Mouse (Mus musculus) MN1 (cell line): ENCODE results near the gene Jph2.

Source experiments
- DNase-seq: peaks from one replicate; pipeline ENCODE4 v3.0.0-alpha.2; 2016; ENCODE audit warnings: low spot score

The Jph2 gene

DNA sequence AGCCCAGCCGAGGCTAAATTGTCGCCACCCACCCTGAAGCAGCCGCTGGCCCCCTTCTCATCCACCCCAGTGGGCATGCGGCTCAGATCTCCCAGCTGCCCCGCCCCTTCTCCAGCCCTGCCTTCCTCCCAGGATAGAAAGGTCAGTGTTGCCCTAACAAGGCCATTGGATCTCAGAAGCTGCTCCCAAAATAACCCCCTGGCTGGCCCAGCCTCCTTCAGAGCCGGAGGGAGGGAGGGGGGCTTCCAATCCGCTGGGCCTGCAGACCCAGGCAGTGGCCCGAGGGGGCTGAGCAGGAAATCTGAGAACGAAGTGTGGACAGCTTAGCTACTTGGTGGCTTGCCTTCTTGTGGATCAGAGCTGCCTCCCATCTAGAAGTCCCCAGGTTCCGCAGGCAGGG lies at the start of gene Jph2:
Gene Jph2 (minus strand): TSS at position 89 of the 400 bp plus-strand sequence.
- no peak for DNase-seq

DNA sequence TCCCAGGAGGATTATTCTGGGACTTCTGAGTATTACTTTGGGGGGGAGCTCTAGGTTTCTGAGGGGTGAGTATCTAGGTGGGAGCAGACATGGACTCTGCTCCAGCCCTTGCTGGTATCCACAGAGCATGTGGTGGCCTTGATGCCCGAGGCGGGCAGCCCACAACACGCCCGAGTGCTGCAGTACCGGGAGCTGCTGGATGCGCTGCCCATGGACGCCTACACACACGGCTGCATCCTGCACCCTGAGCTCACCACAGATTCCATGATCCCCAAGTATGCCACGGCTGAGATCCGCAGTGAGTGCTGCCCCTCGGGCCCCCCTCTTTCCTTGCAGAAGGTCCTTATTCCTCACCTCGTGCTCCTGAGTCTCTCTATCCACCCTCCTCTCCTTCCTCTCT lies 49.6 kb upstream of the Jph2 start:
- no peak for DNase-seq

DNA sequence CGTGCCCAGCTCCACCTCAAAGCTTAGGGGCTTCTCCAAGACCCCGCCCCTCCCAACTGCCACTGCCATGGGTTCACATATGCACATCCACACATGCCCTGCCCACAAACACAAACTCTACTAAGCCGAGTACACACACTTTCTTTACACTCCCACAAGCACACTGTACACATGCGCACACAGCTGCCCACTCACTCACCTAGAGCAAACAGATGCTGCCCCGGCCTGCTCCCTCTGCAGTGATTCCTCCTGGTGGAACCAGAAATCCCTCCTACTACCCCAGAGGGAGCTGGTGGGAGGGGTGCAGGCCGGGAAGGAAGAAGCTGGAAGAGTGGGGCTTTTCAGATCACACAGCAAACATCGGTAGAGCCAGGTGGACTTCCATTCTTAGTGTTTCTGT lies 46.2 kb upstream of the Jph2 start:
- DNase-seq = no peak

DNA sequence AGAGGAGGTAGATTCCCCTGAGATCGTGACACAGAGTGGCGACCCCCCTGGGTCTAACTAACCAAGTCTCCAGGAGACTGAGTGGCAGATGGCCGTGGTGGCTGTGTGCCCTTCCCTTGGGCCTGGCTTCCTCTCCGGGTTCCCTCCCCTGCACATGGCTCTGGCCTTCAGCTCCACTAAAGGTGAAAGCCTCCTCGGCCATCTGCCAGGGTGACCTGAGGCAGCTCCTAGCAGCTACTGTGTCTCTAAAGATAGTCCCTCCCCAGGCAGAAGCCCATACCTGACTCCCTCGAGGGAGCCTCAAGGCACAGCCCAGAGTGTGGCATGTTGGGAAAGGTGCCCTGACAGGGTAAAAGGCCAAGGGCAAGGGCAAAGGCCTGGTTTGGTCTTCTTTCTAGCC lies 45.8 kb upstream of the Jph2 start:
- peak; percentile 27 for DNase-seq

DNA sequence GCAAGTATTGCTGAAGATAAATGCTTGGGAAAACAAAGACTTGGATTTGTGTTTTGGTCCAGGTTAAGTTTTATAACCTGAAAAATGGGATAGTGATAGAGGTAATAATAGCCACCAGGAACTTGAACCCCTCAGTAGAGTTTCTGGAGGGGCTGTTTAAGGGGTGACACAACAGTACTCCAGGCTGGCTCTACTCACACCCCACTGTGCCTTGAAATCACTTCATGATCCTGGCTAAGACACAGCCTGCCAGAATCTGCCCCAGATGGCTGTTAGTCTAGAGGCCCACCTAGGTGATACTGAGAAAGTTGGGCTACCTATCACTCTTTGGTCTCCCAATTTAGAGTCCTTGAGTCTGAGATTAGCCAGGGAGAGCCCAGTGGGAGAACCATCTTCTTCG lies 41.7 kb upstream of the Jph2 start:
- DNase-seq = no peak

DNA sequence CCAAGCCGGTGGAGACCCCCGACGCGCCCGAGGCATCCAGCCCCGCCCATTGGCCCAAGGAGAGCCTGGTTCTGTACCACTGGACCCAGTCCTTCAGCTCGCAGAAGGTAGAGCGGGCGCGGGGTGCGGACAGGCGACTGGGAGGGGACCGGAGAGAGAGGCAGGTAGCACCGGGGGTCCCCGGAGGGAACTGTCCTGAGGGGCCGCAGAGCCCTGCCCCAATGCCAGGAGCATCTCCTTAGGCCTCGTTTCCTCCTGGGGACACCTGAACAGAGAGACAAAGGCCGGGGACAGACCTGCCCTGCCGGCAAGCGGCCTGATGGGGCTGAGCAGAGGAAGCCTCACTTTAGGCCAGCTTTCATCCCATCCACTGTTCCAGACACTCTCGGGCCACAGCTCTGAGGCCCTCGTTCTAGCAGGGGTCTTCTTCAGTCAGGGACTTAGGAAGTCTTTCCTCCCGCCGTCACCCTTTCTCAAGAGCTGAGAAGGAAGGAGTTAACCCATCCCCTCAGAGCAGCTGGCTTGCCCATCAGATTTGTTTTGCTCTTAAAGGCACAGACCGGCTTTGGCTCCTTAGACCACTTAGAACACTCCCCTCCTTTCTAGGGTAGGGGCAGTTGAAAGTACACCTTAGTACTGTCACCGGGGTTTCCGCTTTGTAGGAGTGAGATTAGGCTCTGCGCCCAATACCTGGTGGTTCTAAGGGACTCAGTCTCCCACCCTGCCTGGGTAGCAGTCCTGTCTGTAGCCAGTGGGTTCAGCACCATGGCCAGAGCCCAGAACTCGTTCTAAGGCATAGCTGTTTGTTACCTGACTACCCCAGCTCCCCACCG lies 41.0 kb upstream of the Jph2 start:
- DNase-seq = peak; percentile 49

DNA sequence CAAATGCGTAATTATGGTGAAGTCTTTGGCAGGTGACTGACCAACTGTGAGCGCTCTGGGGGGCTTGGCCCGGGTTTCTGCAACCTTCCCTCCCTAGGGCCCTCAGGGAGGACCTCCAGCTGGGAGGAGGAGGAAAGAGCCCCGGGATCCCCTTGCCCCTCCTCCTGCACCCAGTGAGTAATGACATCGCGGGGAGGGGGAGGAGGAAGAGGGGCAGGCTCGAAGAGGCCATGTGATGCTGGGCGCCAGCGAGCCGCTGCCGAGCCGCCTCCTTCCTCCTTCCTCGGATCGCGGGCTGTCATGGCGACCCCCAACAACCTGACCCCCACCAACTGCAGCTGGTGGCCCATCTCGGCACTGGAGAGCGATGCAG lies 40.4 kb upstream of the Jph2 start, which contains the start of gene Gdap1l1:
Gene Gdap1l1 (plus strand): TSS at position 231 of the 373 bp plus-strand sequence.
- DNase-seq = peak; percentile 87

DNA sequence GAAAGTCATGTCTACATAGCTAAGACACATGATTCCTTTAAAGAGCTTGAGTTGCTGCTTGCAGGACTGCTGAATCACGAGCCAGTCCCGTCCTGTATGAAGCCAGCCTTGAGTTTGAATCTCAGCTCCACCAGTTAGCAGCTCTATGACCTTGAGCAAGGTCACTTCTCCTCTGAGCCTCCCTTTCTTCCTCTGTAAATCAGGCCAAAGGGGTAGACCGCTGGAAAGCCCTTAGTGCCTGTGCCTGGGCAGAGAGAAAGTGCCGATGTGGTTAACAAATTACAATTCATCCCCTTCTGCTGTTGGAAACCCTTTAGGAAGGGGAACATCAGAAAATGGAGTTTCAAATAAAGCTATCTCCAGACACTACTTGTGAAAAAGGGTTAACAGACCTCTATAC lies 40.0 kb upstream of the Jph2 start:
- DNase-seq = peak; percentile 20

DNA sequence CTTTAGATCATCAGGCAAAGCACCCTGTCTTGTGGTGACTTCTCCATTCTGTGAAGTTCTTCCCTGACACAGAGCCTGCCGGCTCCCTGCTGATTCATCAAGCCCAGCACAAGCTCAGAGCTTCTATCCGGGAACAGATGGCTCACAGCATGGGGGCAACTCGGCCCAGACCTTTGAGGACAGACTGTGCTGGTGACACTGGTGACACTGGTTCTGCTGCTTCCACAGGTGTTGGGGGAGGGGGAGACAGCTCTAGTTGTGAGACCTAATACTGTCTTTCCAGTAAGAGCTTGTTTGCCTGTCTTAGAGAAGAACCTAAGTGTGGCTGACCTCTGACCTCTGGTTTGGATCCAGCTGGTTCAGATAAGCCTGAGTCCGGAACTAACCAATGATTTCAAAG lies 36.2 kb upstream of the Jph2 start:
- DNase-seq = no peak

DNA sequence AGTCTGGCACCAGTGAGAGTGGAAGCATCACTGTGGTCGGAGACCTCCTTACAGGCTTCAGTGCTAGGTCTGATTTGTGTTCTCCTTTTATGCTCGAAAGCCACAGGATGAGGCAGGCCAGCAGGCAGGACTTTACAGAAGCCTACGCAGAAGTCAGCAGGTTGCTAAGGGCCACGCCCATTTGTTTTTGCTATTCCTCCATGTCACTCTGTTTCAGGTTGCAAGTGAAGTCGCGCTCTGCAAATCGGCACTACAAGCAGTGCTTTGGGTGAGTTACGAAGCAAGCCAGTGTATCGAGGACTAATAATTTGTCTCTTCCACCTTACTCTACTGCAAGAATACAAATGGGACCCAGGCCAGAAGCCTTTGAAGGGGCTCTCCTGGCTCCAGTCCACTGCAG lies 33.5 kb upstream of the Jph2 start:
- DNase-seq = no peak

DNA sequence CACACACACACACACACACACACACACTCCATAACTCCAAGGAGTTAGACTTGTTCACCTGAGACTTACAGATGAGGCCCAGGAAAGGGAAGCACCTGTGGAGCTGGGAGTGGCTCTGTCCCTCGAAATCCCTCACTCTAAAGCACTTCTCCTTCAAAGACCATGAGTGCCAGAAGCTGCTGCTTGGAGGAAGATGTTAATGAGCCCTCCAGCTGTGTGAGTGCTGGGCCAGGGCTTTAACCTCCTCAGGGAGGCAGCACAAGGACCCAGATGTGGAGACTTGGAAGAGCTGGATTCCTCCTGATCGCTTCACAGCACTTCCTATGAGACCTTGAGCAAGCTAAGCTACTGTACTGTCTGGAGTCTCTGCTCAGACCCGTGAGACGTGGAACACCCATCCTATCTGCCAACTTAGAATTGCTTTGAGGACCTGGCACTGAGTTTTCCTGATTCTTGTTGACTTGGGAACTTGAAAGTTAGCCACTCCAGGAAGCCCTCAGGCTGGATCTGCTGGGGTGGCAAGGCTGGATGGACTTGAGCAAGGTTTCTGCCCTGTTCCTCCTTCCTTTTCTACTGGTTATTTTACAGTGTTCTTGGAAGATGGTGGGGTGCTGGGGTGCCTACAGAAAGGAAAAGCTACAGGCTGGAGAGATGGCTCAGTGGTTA lies 30.7 kb upstream of the Jph2 start:
- no peak for DNase-seq

DNA sequence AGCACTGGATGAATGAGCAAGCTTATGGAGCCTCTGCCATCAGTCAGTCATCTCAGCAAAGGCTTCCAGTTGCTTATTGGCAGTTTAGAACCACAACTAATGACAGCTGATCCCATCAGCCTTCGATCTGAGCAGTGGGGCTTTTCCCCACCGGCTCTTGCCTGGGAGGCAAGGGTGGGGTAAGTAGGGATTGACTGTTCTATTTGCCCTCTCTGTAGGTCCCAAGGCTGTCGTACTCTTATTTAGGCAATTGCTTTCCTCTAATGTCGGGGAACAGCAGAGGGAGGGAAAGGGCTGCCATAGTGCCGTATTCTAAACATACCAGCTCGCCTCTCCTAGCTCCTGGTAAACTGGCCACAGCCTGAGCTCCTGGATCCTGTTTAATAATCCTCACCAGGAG lies 26.8 kb upstream of the Jph2 start, which contains the start of gene Oser1:
Gene Oser1 (minus strand): TSS at position 101 of the 400 bp plus-strand sequence.
- no peak for DNase-seq

DNA sequence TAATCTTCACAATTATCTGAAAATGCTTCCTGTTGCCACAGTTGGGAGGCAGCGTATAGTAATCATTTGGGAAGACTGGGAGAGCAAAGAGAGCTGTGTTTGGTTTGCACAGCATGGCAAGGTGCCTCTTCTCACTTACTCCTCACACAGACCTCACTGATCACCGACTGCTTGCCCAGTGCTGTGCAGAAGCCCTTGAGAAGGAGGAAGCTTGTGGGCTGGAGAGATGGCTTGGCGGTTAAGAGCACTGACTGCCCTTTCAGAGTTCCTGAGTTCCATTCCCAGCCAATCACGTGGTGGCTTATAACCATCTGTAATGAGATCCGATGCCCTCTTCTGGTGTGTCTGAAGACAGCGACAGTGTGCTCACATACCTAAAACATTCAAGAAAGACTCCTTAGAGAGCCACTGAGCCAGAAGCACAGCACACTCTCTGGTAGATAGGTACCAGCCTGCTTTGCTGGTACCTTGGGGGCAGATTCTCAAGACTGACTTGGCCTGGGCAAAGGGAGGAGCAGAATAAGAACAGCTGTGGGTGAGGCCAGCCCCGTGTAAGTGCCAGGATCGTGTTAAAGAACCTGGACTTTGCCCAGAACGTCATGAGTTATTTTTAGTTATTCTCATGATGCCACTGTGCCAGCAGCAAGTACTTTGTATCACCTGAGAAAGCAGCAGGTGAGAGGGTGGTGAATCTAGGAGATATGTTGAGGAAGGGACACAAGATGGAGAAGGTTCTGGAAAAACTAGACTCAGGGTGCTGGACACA lies 25.3 kb upstream of the Jph2 start:
- no peak for DNase-seq

DNA sequence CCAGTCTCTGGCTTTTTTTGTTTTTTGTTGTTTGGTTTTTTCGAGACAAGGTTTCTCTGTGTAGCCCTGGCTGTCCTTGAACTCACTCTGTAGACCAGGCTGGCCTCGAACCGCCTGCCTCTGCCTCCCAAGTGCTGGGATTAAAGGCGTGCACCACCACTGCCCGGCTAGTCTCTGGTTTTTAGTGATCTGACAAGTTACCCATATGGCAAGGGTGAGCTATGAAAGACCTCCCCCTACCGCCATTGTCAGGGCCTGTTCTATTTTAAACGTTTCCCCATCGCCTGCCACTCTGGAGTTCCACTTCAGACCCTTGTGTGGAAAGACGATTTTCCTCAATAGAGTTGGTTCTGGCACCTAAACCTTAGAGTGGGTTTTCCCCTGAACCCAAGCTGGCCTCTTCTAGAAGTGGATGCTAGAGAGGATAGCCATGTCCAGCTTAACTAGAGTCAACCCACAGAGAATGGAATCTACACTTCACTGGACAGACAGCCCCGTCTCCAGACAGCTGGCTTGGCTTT lies 22.6 kb upstream of the Jph2 start:
- peak; percentile 40 for DNase-seq

DNA sequence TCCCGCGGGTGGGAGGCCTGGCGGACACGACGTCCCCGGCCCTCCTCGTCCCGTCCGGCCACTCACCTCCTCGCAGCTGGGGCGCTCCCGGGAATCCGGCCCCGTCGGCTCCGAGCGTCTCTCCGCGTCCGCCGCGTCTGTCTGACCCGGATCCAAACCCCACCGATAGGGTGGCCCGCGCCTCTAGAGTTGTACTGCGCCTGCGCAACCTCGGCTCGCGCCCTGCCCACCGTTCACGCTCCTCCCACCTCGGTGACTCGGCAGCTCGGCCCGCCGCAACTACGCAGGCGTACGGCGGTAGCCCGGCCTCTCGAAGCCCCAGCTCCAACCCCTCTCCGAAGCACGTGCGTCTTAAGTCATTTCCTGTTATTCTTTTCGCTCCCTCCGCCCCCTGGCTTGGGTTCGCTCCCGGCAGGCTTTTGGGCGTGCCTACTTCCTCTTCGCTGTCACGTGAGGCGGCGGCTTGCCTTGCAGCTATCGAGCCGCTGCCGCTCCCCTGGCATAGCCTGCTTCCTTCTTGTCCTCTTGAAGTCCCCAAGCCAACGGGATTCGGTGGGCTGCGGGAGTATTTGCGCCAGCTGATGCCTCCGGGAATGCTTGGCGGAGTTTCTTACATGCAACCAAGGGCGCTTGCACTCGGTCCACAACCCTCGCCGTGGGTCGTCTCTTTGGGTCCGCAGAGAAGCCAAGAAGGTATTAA lies 21.7 kb upstream of the Jph2 start:
- DNase-seq = peak; percentile 99

DNA sequence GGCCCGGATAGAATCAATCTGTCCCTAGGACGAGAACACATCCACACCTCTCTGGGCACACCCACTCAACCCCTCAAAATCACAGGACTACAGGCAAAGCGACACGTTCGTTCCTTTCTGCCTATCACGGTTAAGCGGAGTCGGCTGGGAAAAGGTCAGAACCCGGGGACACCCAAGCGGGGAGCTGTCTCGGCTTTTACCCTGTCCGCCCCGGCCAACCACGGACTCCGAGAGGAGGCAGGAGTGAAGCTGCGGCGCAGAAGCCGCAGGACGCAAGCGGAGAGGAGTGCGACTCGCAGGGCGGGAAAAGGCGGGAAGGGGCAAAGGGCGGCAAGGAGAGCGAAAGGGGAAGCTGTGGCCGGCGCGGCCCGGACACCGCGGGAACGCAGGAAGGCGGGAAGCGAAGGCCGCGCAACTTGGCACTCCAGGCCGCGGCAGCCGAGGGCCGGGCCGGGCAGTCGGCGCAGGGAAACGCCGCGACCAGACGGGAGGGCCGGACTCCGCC lies 21.1 kb upstream of the Jph2 start:
- peak; percentile 57 for DNase-seq

DNA sequence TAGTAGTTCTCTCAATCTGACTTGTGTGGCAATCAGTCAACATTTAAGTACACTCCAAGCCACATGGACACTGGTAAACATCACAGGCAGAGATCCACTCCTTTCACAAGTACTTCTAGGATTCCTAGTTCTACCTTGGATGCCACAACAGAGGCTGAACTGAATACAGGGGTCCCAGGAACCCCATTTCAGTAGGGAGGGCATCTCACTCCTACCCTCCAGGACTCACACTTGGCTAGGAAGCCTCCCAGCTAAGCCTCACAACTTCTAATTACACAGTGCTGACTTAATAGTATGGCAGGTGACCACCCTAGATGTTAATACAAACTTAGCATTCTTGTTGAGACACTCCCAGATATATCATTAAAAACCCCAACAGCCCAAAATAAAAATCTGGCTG lies 20.0 kb upstream of the Jph2 start:
- no peak for DNase-seq

DNA sequence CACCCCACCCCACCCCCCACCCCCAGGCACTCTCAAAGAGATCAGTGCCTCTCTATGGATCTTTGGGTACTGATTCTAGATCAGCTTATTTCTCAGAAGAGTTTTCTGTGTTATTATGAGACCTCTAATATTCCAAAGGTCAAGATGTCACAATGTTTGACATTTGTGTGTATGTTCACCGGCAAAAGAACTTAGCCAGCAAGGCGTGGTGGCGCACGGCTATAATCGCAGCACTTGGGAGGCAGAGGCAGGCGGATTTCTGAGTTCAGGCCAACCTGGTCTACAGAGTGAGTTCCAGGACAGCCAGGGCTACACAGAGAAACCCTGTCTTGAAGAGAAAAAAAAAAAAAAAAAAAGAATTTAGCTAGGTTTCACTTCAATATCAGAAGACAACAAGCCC lies 19.2 kb upstream of the Jph2 start:
- no peak for DNase-seq

DNA sequence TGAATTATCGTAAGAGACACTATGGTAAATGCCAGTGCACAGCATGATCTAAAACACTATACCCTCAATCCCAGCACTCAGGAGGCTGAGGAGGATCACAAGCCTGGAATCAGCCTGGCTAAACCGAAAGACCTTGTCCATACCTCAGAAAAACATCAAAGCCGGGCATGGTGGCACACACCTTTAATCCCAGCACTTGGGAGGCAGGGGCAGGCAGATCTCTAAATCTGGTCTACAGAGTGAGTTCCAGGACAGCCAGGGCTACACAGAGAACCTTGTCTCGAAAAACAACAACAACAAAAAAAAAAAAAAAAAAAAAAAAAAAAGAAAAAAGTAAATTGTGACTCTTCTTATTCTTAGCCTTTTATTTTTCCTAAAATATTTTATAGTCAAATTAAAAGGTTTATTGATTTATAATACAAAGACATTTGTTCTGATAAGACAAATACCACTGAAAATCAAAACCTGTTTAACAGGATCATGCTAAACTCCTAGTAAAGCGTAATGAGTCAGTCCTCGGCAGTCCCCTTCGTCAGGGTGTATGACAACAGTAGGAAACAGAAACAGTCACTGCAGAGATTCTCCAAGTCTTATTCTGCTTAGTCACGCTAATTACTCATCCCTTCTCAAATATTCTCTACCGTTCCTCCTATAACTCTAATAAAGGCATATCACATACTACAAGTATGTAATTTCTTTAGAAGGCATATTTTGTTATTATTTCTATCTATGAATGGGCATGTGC lies 15.2 kb upstream of the Jph2 start:
- DNase-seq = no peak

DNA sequence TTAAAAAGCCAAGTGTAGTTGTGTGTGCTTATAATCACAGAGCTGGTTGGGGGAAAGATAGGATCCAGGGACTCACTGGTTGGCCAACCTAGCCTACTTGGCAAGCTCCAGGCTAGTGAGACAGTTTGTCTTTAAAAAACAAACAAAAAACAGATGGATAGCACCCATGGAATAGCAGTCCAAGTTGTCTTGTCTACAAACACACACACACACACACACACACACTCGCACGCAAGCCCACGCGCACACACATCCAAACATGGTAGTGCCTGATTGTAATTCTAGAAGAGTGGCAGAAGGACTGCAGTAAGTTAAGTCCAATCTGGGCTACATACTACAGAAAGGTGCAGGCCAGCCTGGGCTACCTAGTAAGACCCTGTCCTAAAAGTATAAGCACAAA lies 14.6 kb upstream of the Jph2 start:
- DNase-seq = no peak

DNA sequence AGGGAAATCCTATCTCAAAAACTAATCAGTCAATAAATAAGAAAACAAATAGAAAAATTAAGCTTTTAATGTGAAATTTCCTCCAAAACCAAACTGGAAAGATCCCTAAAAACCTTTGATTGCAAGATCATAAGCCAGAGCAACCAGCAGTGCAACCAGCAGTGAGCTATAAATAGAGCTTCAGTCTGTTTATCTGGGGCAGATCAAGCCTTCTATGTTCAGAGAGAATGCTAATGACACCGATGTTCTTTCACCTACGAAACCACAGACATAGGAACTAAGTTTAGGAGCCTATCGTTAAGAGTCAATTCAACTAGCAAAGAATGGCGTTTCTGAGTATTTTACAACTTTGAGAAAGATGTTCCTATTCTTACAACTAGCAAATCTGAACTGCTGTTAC lies 14.0 kb upstream of the Jph2 start:
- DNase-seq = no peak
